Mouse (Mus musculus) retina, postnatal 1 day (tissue): ENCODE data around the gene Eps15l1.
A peak's percentile ranks its signal among the peaks of the same experiment; 100 is the strongest.

Experiments
- DNase-seq: peaks from one replicate; pipeline ENCODE4 v3.0.0-alpha.2; 2012

The Eps15l1 gene

GRCm38 (mm10) chr8:72318801-72319322 is 102.4 kb downstream of the Eps15l1 start, which contains the start of gene Klf2:
Klf2 (plus strand) TSS chr8:72319033.
- peak; percentile 92 for DNase-seq

DNA sequence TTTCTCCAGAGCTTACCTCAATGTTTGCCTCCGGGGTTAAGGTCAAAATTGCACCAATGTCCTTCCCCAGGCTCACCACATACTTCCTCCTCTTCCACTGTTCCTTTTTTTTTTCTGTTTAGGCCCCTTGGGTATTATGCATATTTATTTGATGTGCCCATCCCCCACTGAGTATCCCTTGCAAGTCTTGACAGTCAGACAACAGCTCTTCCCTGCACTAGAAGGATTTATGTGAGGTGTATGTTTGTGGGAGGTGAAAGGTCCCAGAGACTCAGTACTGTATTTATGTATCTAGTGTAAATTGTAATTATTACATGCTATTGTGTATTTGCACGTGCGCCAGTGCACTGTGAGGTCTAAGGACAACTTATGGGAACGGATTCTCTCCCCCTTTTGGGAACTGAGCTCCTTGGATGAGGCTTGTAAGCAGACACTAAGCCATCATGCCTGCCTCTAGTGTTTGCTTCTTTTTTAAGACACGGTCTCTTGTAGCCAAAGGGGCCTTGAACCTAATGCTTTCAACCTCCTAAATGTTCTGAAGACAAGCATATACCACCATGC is 103.4 kb downstream of the Eps15l1 start:
- peak; percentile 11 for DNase-seq

DNA sequence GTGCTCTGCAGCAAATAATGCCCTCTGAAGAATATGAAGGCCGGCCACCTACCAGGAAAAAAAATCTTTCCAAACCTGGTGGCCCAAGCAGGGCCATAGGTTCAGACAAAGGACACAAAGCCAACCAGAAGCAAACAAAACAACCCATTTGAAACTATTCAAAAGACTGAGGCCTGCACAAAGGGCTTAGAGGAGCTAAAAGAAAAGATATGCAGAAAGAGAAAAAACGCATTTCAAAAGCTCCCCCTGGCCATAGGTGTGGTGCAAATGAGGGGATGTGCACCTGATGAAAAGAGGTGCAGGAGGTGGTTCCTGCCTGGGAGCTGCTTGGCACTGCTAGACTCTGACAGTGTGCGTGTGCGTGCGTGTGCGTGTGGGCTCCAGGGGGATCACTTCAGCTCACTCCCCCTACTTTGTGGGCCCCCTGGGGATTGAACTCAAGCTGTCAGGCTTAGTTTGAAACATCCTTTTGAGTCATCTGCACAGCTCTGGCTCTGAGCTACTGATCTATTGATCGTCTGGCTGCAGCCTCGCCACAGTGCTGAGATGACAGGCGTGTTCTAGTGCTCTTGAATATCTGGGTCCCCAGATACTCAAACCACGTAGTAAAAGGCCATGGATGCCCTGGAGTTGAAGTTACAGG is 105.1 kb downstream of the Eps15l1 start:
- peak; percentile 55 for DNase-seq

- DNase-seq = peak; percentile 62
These were observed 108.2 kb downstream of the Eps15l1 start for GRCm38 (mm10) chr8:72312926-72313518.

- DNase-seq = peak; percentile 49
These were observed 110.3 kb downstream of the Eps15l1 start for GRCm38 (mm10) chr8:72310849-72311506.

- peak; percentile 33 for DNase-seq
These were observed 113.0 kb downstream of the Eps15l1 start for GRCm38 (mm10) chr8:72308276-72308675.

- DNase-seq = no peak
These were observed 114.3 kb downstream of the Eps15l1 start for GRCm38 (mm10) chr8:72306913-72307312.

DNA sequence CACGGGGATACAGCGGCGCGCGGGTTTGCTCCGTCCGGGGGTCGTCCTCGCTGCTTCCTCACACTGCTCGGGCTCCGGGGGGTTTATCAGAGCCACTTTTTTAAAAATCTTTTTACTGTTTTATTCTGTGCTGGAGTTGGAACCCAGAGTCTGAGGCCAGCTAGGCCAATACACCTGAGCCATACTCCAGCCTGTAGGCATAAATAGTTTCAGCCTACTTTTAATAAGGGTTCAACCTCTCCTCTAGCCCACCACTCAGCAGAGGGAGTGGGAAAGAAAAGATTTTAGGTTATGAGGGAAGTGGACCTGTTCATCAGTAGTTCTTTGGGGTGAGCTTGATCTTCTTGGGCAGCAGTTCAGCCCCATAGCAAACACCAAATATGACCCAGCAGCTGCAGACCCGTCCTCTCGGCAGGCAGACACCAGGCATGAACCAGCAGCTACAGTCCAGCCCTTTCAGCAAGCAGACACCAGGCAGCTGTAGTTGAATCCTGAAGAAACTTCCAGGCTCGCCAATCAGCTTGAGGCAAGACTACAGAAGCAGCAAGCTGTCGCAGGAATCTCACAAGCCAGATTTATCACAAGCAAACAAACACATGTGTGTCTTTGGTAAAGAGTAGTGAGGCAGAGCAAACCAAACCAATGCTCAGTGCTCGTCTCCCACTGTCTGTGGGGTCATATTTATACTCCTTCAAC is 115.9 kb downstream of the Eps15l1 start, which contains the start of gene Gm10282:
Gene Gm10282, minus strand, starts transcription at position 51 of the 696 bp plus-strand sequence.
- no peak for DNase-seq

- no peak for DNase-seq
These were observed 117.6 kb downstream of the Eps15l1 start for GRCm38 (mm10) chr8:72303633-72304032.

DNA sequence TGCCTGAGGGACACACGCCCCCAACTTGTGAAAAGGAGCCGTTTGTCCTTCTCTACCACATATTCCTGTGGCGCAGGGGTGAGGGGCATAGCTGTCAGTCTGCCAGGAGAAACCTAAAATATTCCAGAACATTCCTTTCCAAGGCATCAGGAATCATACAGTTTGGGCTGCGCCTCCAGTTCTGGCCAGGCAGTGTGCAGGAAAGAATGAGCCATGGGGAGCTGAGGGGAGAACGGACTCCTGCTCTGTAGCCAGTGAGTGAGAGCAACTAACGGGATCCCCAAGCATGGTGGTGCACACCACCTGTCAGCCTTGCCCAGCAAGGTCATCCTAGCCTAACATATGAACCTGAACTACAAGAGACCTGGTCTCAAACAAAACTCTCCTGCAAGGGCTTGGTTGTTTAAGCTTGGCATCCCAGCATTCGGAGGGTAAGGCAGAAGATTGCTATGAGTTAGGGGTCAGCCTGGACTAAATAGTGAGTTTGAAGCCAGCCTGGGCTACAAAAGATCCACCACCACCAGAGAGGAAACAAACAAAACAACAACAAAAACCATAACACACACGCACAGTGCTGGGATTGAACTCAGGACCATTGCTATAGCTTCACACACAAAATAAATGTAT is 118.2 kb downstream of the Eps15l1 start:
- no peak for DNase-seq

DNA sequence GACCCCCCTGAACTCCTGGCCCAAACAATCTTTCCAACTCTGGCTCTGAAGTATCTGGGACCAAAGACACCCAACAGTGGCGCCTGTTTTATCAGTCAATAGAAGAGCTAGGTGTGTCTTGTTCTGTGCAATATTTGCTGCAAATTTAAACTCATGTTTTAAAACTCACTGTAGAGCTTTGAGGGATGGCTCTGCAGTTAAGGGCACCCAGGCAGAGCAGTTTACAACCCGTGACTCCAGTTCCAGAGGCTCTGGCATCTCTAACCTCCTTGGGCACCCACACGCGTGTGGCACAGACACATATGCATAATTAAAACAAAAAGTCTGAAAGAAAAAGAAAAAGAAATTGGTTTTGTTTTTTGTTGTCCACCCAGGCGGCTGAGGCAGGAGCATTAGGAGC is 119.8 kb downstream of the Eps15l1 start:
- DNase-seq = no peak

DNA sequence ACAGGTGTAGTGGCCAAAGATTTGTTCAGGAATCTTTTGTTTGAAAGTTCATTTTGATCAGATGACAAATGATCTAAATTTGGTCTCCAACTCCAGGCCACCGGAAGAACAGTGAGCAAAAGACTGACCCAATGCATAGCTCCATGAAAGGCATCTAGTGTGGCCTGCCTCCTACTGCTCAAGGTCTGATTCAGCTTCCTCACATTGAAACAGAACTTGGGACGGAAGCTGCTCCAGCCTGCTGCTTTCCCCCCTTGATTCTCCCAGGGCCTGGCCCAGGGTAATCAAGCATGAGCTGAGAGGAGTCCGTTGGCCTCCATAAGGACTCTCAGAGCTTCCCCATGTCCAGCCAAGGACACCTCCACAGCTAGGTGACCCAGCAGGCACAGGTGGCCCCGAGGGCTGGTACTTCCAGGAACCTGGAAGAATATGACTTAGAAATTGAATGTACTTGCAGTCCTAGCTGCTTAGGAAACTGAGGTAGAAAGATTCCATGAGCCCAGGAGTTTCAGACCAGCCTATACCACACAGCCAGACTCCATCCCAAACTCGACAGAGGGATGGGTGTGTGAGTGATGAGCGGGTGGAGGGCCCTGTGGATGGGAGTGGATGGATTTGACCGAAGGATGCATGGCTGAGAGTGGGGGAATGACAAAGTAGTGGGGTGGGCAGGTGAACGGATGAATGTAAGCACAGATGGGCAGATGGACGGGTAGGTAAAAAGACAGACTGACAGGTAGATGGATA is 120.4 kb downstream of the Eps15l1 start:
- DNase-seq = no peak

- no peak for DNase-seq
These were observed 122.3 kb downstream of the Eps15l1 start for GRCm38 (mm10) chr8:72298928-72299327.

GRCm38 (mm10) chr8:72296561-72296960 is 124.7 kb downstream of the Eps15l1 start:
- no peak for DNase-seq

- DNase-seq = no peak
These were observed 125.6 kb downstream of the Eps15l1 start for GRCm38 (mm10) chr8:72295679-72296078.

DNA sequence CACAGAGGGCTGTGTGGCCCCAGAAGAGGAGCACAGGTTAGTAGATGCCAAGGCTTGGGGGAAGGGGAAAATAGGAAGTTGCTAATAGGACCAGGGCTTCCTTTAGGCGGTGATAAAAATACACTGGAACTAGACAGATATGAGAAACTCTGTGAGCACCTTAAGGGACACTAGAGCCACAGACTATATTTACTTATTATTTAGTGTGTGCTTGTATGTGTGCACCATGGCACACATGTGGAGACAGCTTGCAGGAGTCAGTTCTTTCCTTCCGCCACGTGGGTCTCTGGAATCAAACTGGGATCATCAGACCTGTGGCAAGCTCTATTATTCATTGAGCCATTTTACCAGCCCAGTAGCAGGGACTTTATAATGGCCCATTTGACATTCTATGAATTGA is 126.1 kb downstream of the Eps15l1 start:
- DNase-seq = no peak

- DNase-seq = no peak
These were observed 128.0 kb downstream of the Eps15l1 start for GRCm38 (mm10) chr8:72293309-72293708.

DNA sequence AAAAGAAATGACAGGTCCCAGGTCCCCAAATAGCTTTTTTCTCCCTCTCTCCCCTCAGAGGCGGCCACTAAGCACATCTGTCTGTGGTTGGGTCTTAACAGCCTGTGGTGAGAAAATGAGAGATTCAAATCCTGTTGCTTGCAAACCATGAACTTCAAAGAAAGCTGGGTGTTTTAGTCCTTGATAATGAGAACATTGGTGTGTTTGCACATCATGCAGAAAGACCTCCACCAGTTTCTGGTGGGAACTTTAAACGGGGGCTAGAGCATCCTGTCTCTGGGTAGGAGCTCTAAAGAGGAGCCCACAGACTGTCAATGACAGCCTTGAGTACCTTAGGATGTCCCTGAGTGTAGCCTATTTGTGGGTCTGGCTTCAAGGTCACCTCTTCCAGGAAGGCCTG is 130.2 kb downstream of the Eps15l1 start:
- DNase-seq = no peak
